Mouse (Mus musculus): Measurements from ENCODE around the gene Mesp2.

GRCm38 (mm10) chr7:79762106-79762505 is 48.4 kb upstream of the Mesp2 start:
- no peak for TF ChIP-seq CTCF (IDR thresholded peaks at IDR 0.05; ENCODE audit: extremely low read depth, insufficient read length, insufficient replicate concordance, low read depth, low read length)
- TF ChIP-seq POLR2A (IDR thresholded peaks at IDR 0.05; ENCODE audit: low read depth, low read length), result no peak

All from small intestine, adult 2 months (tissue).